Mouse (Mus musculus) G1E-ER4 (cell line): ENCODE results near the gene Exph5. TPM values are rescaled to one million over a fixed set of nuclear protein-coding genes. Genes with fewer than 3 reads are reported as not detected.

Experiments
- GATA1 ChIP-seq: IDR thresholded peaks from one replicate; pipeline ENCODE4 v1.8.0; 2012; ENCODE audit warnings: low read length, inconsistent platforms
- polyA plus RNA-seq: library from polyadenylated mRNA; stranded (reverse); fragments of >175 nt; gene quantifications from 2 replicates; pipeline ENCODE4 v1.2.3, GENCODE M21; 2012

Gene Exph5
- polyA plus RNA-seq, 1 experiment: not detected

DNA sequence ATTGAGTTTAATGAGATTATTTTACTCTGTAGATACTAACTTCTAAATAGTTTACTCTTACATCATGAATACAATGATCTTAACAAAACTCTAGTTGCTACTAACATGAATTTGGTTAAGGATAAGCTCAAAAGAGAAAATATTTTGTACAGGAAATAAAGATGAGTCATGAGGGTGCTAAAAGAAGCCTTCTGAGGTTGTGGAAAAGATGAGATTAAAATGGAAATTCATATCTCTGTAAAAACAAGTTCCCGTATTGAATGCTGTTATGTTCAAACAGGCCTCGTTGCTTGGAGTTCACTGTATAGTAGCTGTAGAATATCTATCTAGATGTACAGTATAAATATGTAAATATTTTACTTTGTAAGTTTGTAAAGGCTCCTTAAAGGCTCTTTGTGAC lies 79.1 kb downstream of the Exph5 start:
- TF ChIP-seq GATA1: no peak

DNA sequence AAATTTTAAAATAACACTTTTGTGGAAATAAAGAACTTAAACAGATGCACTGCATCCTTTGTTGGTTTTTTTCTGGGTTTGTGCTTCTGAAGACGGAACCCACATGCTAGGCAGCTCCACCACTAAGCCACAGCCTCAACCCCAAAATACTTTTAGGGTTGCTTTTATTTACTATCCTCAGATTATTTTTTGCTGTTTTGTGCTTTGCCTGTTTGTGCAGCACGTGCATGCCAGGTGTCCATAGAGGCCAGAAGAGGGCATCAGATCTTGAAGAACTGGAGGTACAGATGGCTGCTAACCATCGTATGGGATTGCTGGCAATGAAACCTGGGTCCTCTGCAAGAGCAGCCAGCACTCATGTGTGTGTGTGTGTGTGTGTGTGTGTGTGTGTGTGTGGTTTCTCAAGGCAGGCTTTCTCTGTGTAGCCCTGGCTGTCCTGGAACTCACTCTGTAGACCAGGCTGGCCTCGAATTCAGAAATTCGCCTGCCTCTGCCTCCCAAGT lies 79.7 kb downstream of the Exph5 start:
- no peak for TF ChIP-seq GATA1

DNA sequence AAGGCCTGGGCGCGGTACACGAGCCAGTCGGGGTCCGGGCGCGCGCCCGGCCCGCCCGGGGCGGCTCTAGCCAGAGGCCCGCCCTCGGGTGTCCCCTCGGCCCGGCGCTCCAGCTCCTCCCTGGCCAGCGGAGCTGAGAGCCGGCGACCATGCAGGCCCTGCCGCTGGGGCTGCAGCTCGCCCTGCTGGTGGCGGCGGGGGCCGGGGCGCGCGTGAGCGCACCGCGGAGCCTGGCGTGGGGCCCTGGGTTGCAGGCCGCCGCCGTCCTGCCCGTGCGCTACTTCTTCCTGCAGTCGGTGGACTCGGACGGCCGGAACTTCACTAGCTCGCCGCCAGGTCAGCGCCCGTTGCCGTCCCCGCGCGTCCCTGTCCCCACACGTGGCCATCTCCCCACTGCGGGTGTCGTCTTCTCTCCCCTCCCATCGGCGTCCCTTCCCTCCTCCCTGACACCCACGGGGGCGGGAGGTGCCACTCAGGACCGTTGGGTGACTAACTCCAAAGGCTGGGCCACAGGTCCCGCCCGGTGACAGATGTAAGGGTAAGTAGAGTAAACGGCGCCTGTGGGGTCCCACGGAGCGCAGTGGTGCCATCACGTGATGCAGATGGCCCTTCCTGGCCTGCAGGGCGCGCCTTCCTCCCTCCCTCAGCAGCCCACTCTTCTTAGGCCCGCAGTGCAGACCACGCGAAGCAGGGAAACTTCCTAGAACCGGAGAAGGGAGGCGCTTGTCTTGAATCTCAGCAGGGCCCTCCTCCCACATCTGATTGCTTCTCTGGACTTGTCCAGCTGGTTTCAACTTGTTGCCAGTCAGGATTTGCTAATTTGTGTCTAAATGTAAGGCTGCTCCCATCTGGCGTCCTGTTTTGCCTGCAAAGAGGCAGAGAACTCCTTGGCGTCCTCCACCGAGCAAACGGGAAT lies 82.7 kb downstream of the Exph5 start, which contains the start of gene Kdelc2:
Kdelc2 (plus strand) TSS at position 75 of the 916 bp plus-strand sequence.
- TF ChIP-seq GATA1: no peak

DNA sequence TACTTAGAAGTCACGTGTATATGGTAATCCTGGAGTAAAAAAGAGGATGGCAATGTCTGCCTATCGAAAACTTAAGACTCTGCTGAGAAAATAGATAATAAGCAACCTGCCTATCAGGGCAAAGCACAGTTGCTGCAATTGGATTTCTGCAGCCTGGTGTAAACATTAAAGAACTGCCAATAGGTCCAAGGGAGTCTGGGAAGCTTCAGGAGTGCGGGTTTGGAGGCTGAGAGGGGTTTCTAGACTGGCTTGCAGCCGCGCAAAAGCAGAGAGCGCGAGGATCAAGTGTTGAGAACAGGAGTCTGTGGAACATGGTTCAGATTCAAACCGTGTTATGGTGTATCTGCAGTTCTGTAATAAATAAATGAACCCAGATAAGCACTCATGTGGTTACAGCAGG lies 83.4 kb downstream of the Exph5 start:
- TF ChIP-seq GATA1: no peak

DNA sequence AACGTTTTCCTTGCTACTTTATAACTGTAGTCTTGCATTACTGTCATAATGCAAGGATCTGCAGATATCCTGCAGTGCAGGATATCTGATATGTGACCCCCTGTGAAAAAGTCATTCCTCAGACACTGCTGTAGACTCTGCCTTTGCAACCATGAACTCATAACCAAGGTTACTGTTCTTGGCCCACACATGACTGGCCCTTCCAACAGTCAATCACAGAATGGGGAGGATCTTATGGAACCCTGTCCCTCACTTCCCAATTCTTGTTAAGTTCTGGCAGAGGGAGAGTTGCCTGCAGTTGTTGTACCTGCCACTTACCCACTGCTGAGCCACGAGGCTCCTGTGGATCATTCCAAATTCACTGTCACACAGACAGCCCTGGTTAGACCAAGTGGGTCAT lies 86.0 kb downstream of the Exph5 start:
- TF ChIP-seq GATA1: no peak

DNA sequence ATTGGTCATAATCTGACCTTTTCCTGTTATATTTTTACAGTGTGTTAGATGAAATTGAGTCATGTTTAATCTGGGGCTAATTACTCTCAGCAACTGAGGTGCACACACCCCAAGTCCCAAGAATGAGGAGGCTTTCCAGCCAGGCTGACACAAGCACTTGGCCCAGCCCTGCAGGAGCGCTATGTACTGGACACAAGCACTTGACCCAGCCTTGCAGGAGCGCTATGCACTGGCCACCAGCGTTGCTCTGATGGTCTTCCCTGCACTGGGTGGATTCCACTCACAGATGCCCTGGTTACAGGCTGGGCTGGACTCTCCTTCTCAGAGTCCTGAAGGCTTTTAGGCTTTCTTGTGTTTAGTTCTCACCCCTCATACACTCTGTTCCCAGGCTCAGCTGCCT lies 87.6 kb downstream of the Exph5 start:
- no peak for TF ChIP-seq GATA1

DNA sequence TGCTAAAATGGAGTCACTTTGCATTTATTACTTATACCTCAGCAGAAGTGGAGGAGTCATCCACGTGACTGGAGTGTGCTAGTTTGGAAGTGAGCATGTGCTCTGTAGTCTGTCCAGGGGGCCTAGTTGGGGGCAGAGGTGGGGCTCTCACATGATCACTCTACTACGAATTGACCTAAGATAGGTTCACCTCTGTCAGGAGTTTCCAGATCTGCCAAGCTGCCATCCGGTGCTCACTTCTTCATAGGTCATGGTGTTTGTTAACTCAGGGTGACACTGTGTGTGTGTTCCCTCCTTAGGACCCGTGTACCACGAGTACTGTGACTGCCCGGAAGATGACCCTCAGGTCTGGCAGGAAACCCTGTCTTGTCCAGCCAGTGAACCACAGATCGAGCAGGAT lies 88.7 kb downstream of the Exph5 start:
- no peak for TF ChIP-seq GATA1

DNA sequence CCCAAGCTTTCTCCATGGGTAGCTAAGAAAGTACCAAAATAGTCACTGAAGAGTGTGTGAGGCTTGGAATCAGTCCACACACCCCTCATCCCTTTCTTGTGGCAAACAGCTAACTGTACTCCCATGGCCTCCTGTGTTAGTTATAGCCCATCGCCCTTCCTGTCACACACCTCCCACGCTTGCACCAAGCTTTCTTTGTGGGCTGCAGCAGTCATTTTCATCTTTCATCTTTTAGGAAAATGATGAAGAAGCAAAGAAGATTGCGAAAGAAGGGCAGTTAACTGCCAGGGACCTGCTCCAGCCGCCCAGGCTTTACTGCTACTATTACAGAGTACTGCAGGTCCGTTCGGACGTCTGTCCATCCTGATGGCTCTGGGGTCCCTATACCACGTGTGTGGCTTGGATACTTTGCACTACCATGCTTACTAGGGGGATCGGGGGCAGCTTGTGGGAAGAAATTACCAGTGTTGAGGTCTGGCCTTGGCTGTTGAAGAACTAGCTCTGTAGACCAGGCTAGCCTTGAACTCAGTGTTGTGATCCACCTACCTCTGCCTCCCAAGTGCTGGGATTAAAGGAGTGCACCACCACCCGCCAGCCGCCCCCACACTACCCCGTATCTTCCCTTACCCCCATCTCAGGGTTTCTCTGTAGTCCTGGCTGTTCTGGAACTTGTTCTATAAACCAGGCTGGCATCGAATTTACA lies 96.4 kb downstream of the Exph5 start:
- TF ChIP-seq GATA1: no peak

DNA sequence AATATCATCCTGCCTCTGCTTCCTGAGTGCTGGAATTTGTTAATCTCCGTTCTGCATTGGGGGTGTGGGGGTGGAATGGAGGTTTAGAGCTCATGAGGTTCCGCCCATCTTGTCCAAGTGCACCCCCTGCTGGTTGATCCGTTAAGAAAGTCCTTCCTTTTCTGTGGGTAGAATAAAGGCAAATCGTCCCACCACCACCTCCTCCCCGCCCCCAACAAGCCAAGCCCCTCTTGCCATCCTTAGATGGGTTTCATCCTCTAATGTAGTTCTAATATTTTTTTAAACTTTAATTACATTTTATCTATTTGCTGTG lies 96.9 kb downstream of the Exph5 start:
- TF ChIP-seq GATA1: no peak

DNA sequence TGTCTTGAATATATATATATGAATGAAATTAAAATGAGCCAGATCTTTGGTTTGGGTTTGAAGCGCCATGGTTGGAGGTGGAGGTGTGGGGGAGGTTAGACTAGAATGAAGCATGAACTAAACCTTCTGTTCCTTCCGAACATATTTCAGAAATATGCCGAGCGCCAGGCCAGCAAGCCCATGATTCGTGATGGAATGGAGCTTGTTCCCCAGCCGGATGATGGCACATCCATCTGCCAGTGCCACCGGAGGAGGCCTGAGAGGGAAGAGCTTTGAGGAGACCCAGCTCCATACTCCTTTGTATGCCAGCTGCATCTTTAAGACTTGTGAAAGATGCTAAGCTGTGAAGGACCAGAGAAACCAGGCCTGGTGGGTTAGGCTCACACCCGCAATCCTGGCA lies 98.1 kb downstream of the Exph5 start:
- no peak for TF ChIP-seq GATA1

DNA sequence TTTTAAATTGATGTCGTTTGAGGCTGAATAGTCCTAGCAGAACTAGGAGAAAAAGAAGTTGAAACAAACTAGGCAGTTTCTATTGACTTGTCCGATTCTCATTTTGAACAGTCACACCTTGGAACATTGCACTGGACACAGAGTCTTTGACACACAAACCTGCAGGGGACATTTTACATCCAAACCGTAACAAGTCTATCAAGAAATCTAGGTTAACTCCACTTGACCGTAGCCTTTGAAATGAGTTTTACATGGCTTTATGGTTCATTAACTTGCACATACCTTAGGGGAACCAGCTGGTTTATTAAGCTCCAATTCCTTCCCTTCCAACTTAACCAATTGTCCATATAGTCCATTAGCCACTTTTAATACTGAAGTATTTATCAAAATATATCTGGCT lies 99.2 kb downstream of the Exph5 start:
- no peak for TF ChIP-seq GATA1

DNA sequence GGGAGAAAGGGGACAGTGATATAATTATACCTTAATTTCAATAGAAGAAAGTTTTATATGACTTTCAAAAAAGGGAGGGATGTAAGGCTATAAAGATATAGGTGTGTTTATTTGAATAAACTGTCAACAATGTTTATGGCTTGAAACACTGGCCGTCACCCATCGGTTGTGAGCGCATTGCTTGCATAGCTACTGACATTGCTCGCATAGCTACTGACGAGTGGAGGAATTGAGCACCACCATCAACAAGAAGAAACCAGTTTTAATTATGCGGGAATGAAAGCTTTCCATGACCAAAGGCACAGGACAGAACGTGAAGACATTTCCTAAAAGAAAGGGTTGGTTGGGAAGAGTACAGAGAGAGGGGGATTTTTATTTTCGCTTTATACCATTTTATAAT lies 99.7 kb downstream of the Exph5 start:
- TF ChIP-seq GATA1: no peak

DNA sequence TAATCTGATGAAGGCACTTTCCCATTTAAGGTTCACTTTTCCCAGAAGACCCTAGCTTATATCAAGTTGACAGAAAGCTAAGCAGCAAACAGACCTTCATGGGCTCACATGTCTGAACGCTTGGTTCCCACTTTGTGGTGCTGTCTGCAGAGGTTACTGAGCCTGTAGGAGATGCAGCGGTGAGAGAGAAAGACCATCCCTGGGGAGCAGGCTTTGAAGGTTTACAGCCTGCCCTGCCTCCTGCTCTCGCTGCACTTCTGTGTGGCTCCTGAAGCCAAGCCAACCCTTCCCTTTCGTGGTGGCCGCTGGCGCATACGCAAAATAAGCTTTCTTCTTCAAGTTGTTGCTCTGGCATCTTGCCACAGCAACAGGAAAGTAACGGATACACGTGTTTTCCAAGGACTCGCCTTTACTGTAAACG lies 100.8 kb downstream of the Exph5 start, which contains the start of gene 4930550C14Rik:
4930550C14Rik (plus strand) TSS at position 35 of the 421 bp plus-strand sequence.
- no peak for TF ChIP-seq GATA1

DNA sequence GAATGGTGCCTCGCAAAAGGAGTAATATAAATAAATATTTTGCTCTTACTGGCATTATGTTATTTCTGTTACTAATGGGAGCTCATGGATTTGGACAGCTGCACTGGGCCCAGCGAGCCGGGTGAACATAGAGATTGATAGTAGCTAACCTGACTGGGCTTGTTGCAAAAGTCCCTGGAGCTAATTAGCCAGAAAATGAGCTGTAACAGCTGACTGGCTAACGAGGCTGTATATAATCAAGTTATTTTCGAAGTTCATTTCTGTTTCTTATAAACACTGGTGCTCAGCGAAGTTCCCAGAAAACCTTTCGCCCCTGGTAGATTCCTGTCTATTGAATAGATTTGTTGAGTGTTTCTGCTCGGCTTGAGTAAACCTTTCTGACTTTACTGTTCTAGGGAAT lies 101.5 kb downstream of the Exph5 start:
- TF ChIP-seq GATA1: no peak

DNA sequence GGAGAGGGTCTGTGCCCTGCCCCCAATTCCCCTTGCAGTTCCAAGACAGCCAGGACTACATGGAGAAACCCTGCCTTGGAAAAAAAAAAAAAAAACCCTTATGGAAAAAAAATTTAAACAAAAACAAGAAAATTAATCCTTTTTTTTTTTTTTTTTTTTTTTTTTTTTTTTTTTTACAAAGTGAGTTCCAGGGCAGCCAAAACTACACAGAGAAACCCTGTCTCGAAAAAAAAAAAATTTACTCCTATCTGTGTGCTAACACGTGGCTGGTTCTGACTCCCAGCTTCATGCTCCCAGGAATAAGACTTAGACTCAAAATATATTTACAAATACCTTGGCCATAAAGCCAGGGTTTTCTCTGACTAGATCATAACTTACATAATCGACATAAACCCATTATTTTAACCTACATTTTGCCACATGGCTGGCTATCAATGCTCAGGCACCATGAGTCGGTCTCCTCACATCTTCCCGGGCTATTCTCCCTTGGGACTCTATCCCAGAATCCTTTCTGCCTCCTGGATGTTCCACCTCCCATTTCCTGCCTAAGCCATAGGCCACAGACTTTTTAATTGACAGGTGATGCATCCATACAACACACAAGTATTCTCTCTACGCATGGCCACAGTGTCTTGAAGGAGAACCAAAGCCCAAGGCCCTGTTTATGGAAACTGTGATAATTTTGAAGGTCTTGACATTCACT lies 102.7 kb downstream of the Exph5 start:
- no peak for TF ChIP-seq GATA1

DNA sequence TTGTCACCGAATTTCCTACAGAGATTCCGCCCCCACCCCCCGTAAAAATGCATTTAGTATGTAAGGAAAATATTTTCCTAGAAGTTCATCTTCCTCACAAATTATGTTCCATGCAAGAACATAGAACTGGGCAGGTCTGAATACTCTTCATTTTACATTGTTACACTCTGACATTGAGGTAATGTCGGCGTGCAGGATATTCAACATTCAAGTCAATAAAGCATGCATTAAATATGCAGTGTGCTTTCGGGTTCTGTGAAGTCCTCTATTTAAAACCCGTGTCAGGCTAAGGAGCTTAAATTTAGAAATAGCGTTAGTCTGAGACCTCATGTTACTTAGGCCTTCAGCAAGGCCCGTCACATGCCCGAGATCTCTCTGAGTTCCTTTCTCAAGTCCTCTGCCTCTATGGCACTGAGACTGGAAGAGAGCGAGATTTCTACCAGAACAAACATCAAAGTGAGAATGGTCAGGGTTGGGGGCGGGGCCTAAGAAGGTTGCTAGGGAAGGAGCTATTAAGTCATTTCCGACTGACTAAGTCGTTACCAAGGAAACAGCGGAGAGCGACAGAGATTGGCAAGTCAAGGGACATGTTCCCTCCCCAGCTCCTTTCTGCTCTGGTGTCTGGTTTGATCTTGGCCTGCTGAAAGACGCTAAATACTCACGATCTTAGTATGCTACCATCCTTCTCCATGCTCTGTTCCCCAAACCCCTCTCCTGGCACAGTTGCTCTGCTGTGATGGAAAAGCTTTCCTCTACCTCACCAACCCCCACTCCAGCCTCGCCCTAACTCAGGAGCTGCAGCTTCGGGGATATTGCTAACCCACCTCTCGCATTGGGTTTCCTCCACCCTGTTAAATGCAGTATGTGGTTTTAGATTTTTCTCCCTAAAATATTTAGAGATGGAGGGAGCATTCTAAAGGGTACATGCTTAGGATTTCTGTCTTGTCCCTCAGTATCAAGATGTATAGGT lies 103.6 kb downstream of the Exph5 start:
- no peak for TF ChIP-seq GATA1
